Comparison of ENCODE assay signal across 13 mouse cellular contexts in the genomic region with DNA sequence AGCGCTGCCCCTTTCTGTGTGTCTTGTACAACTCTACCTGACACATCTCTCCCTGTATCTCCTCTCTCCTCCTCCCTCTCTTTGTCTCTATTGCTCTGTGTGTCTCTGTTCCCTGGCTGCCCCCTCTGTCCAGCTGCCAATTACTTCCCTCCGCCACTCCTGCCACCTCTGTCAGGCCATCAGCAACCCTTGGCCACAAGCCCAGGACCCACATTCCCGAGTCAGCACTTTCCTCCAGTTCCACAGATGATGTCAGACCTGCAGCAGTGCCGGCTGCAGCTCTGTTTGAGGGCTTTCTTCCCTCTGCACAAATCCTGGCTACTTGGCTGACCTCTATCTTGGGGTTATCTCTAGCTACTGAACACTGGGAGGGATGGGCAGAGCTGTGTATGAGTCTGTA. TPM values are rescaled to one million over a fixed set of nuclear protein-coding genes. Genes with fewer than 3 reads are reported as not detected.
A peak's percentile ranks its signal among the peaks of the same experiment; 100 is the strongest.
DNase-seq lines count a peak whose midpoint lies in the region; ATAC-seq lines count a peak whose summit lies in the region.
"Had no signal": no experiment of that assay in that cellular context is flagged by ENCODE, and none has a peak within 500 bp of the region (broad histone marks: within the 10 kb centered on the region; RNA-seq: fewer than 3 reads in every experiment).

No protein-coding gene starts in this region.

- intact Hi-C loops in gastrocnemius, postnatal 14 days (cut with DNase I; ENCODE audit: low total_unique reads), result no loop called here

- H3K27ac ChIP-seq in midbrain, embryonic 14.5 days (replicated peaks; ENCODE audit: low read depth, low read length), result no peak overlapping the region
- no peak overlapping the region for H3K27ac ChIP-seq in midbrain, embryonic 16.5 days (ENCODE audit: low read length)
- no peak overlapping the region for H3K27ac ChIP-seq in heart, embryonic 14.5 days (replicated peaks in 1 of 2; ENCODE audit: control insufficient read depth in 1 of 2, insufficient read depth in 1 of 2, low read depth in 2 of 2, low read length in 2 of 2)
- H3K27ac ChIP-seq: forebrain, embryonic 15.5 days; midbrain, embryonic 13.5 days had no signal

- H3K4me3 ChIP-seq in midbrain, embryonic 14.5 days (replicated peaks; ENCODE audit: low read depth, low read length), result no peak overlapping the region
- no peak overlapping the region for H3K4me3 ChIP-seq in midbrain, embryonic 16.5 days (ENCODE audit: low read depth, low read length)
- H3K4me3 ChIP-seq in heart, embryonic 14.5 days (ENCODE audit: control insufficient read depth in 1 of 2, insufficient read depth in 1 of 2, low read depth in 1 of 2, low read length in 2 of 2), result no peak overlapping the region
- H3K4me3 ChIP-seq: forebrain, embryonic 15.5 days; midbrain, embryonic 13.5 days had no signal

- H3K4me1 ChIP-seq in midbrain, embryonic 14.5 days (ENCODE audit: control insufficient read depth, insufficient read depth, low read length), result peaks cover 12% of the 10 kb centered on the region
- peaks cover 10% of the 10 kb centered on the region for H3K4me1 ChIP-seq in midbrain, embryonic 16.5 days (ENCODE audit: control insufficient read depth, insufficient read depth, low read length)
- peaks cover 14 to 17% of the 10 kb centered on the region in 2 experiments for H3K4me1 ChIP-seq in heart, embryonic 14.5 days (ENCODE audit: control insufficient read depth in 2 of 2, insufficient read depth in 2 of 2, low read length in 2 of 2)

- H3K9ac ChIP-seq in midbrain, embryonic 14.5 days (replicated peaks; ENCODE audit: low read length), result no peak overlapping the region
- no peak overlapping the region for H3K9ac ChIP-seq in midbrain, embryonic 16.5 days (ENCODE audit: low read depth, low read length)
- H3K9ac ChIP-seq in heart, embryonic 14.5 days (ENCODE audit: low read length), result no peak overlapping the region
- H3K9ac ChIP-seq: forebrain, embryonic 15.5 days; midbrain, embryonic 13.5 days had no signal

- H3K36me3 ChIP-seq in midbrain, embryonic 14.5 days (ENCODE audit: control insufficient read depth, insufficient read depth, low read length), result no peaks in the 10 kb centered on the region
- H3K36me3 ChIP-seq in midbrain, embryonic 16.5 days (ENCODE audit: control insufficient read depth, insufficient read depth, low read length), result no peaks in the 10 kb centered on the region
- no peaks in the 10 kb centered on the region for H3K36me3 ChIP-seq in heart, embryonic 14.5 days (ENCODE audit: control insufficient read depth, insufficient read depth, low read length)
- H3K36me3 ChIP-seq: forebrain, embryonic 15.5 days; midbrain, embryonic 13.5 days had no signal

- DNase-seq in gastrocnemius, postnatal 14 days, result peak; percentile 44
- DNase-seq in gastrocnemius, postnatal 4 days (ENCODE audit: low spot score in 2 of 2), result no peak
- DNase-seq in midbrain, embryonic 14.5 days, result peak; percentile 20
- peak; percentile 81 for DNase-seq in lung, postnatal 10 days
- DNase-seq in gastrocnemius, postnatal 25 days, result no peak
- DNase-seq in ovary, adult 18-20 months (ENCODE audit: low spot score), result no peak
- DNase-seq: embryo, embryonic 11 days; right cerebral cortex, adult 18-20 months; thymus, postnatal 14 days had no signal

- no peaks in the 10 kb centered on the region for H3K27me3 ChIP-seq in midbrain, embryonic 14.5 days (ENCODE audit: control insufficient read depth, insufficient read depth, low read length)
- H3K27me3 ChIP-seq in midbrain, embryonic 16.5 days (ENCODE audit: control insufficient read depth, insufficient read depth, low read depth, low read length), result no peaks in the 10 kb centered on the region
- peaks cover 9% of the 10 kb centered on the region for H3K27me3 ChIP-seq in heart, embryonic 14.5 days (ENCODE audit: control insufficient read depth, insufficient read depth, low read length)
- H3K27me3 ChIP-seq: midbrain, embryonic 13.5 days had no signal

- ATAC-seq in midbrain, embryonic 14.5 days (ENCODE audit: low FRiP score, low TSS enrichment), result no peak
- ATAC-seq in midbrain, embryonic 16.5 days, result no peak
- peak; percentile 48 for ATAC-seq in heart, embryonic 14.5 days (ENCODE audit: insufficient number of reproducible peaks, insufficient read depth, low FRiP score, low read depth)
- ATAC-seq: forebrain, embryonic 15.5 days; midbrain, embryonic 13.5 days had no signal

- no peaks in the 10 kb centered on the region for H3K9me3 ChIP-seq in midbrain, embryonic 14.5 days (ENCODE audit: control insufficient read depth, low read length)
- H3K9me3 ChIP-seq in midbrain, embryonic 16.5 days (replicated peaks; ENCODE audit: control insufficient read depth, low read length, poor library complexity, severe bottlenecking), result 0 out of 2 replicates have a peak, but pooled peaks cover 4% of the 10 kb centered on the region
- H3K9me3 ChIP-seq in heart, embryonic 14.5 days (ENCODE audit: control insufficient read depth, low read length), result peaks cover 4% of the 10 kb centered on the region; the same call in 1 of the 2 replicates
- H3K9me3 ChIP-seq: forebrain, embryonic 15.5 days; midbrain, embryonic 13.5 days had no signal

- whole genome bisulfite sequencing in midbrain, embryonic 14.5 days, result 55% methylated on average over 4 of the region's 4 CpGs
- WGBS in midbrain, embryonic 16.5 days, result 58% methylated on average over 4 of the region's 4 CpGs
- WGBS in heart, embryonic 14.5 days, result 18% methylated on average over 4 of the region's 4 CpGs

- H3K4me2 ChIP-seq in midbrain, embryonic 14.5 days (ENCODE audit: low read length), result no peak overlapping the region
- H3K4me2 ChIP-seq in midbrain, embryonic 16.5 days (ENCODE audit: low read length), result no peak overlapping the region
- no peak overlapping the region for H3K4me2 ChIP-seq in heart, embryonic 14.5 days (ENCODE audit: low read length)
- H3K4me2 ChIP-seq: forebrain, embryonic 15.5 days; midbrain, embryonic 13.5 days had no signal

RNA-seq across cellular contexts. Expression of gene Syt3, which starts 5.6 kb away (rescaled TPM):
- total RNA-seq in gastrocnemius, postnatal 14 days (2021), result under 1 TPM; 0.35 to 0.49 TPM
- under 1 TPM; 0.34 to 0.49 TPM for total RNA-seq in gastrocnemius, postnatal 4 days (2021)
- polyA plus RNA-seq in midbrain, embryonic 14.5 days (2014; fragmentation: Nextera tagmentation; extraction: Ambion mirVana), result 39.5 and 48.5 TPM in 2 replicates
- polyA plus RNA-seq in midbrain, embryonic 16.5 days (2015; fragmentation: Nextera tagmentation; extraction: Ambion mirVana), result 57.4 and 73.2 TPM in 2 replicates
- 0.57 and 0.59 TPM in 2 replicates for polyA plus RNA-seq in heart, embryonic 14.5 days (2014; fragmentation: Nextera tagmentation; extraction: Ambion mirVana)
- 1 to 10 TPM; 1.1 to 1.8 TPM for total RNA-seq in gastrocnemius, postnatal 25 days (2021)

RNA-seq across cellular contexts. Expression of gene 1700008O03Rik, which starts 7.3 kb away (rescaled TPM):
- total RNA-seq in gastrocnemius, postnatal 14 days (2021), result not detected
- not detected for total RNA-seq in gastrocnemius, postnatal 4 days (2021)
- 1.7 and 1.9 TPM in 2 replicates for polyA plus RNA-seq in midbrain, embryonic 14.5 days (2014; fragmentation: Nextera tagmentation; extraction: Ambion mirVana)
- 2.0 and 3.6 TPM in 2 replicates for polyA plus RNA-seq in midbrain, embryonic 16.5 days (2015; fragmentation: Nextera tagmentation; extraction: Ambion mirVana)
- 0.34 and 0.47 TPM in 2 replicates for polyA plus RNA-seq in heart, embryonic 14.5 days (2014; fragmentation: Nextera tagmentation; extraction: Ambion mirVana)
- not detected for total RNA-seq in gastrocnemius, postnatal 25 days (2021)

RNA-seq across cellular contexts. Expression of gene Lrrc4b, which starts 50.5 kb away (rescaled TPM):
- total RNA-seq in gastrocnemius, postnatal 14 days (2021), result 1 to 10 TPM in 1 of 2 experiments, under 1 TPM in 1; 0.51 to 1.3 TPM
- total RNA-seq in gastrocnemius, postnatal 4 days (2021), result 1 to 10 TPM; 4.0 to 4.2 TPM
- polyA plus RNA-seq in midbrain, embryonic 14.5 days (2014; fragmentation: Nextera tagmentation; extraction: Ambion mirVana), result 28.4 and 39.0 TPM in 2 replicates
- polyA plus RNA-seq in midbrain, embryonic 16.5 days (2015; fragmentation: Nextera tagmentation; extraction: Ambion mirVana), result 14.3 and 15.9 TPM in 2 replicates
- 4.1 and 4.5 TPM in 2 replicates for polyA plus RNA-seq in heart, embryonic 14.5 days (2014; fragmentation: Nextera tagmentation; extraction: Ambion mirVana)
- total RNA-seq in gastrocnemius, postnatal 25 days (2021), result under 1 TPM; 0.24 to 0.43 TPM

Comparison
In these comparisons a context has a peak if more than half of its experiments do, and no peak if none do; other contexts are left out.
1. DNase-seq: peak in gastrocnemius, postnatal 14 days (single experiment), midbrain, embryonic 14.5 days (single experiment) and lung, postnatal 10 days (single experiment); none in gastrocnemius, postnatal 4 days (0 of 2), gastrocnemius, postnatal 25 days (single experiment) and ovary, adult 18-20 months (single experiment).